21 mouse cellular contexts compared by ENCODE assay signal in the genomic region with DNA sequence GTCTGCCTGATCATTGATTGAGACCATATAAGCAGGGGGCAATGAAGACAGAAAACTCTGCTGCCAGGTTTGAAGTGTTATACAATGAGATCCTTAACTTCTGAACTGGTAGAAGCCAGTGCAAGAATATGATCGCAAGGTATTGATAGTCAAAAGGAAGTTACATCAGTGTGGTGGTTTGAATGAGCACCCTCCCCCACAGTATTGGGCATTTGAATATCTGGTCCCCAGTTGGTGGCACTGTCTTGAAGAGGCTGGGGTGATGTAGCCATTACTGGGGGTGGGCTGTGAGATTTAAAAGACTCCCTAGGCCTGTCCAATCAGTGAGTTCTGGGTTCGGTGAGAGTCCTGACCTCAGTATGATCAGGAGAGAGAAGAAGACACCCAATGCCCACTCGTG. TPM values are rescaled to one million over a fixed set of nuclear protein-coding genes. Genes with fewer than 3 reads are reported as not detected.
A peak's percentile ranks its signal among the peaks of the same experiment; 100 is the strongest.
DNase-seq lines count a peak whose midpoint lies in the region; ATAC-seq lines count a peak whose summit lies in the region.
"Had no signal": no experiment of that assay in that cellular context is flagged by ENCODE, and none has a peak within 500 bp of the region (broad histone marks: within the 10 kb centered on the region; RNA-seq: fewer than 3 reads in every experiment).

No protein-coding gene starts in this region.

- 54% methylated on average over 3 of the region's 3 CpGs for WGBS in liver, embryonic 12.5 days (ENCODE audit: insufficient replicate concordance)
- WGBS in liver, embryonic 11.5 days: 75% methylated on average over 3 of the region's 3 CpGs
- WGBS in macrophage (ENCODE audit: missing documents): 81% methylated on average over 3 of the region's 3 CpGs

- peaks cover 23% of the 10 kb centered on the region for H3K36me3 ChIP-seq in liver, embryonic 12.5 days
- H3K36me3 ChIP-seq in liver, embryonic 11.5 days (ENCODE audit: control insufficient read depth, insufficient read depth, low read length): no peaks in the 10 kb centered on the region
- peaks cover 4% of the 10 kb centered on the region; the same call in 1 of the 2 replicates for H3K36me3 ChIP-seq in macrophage (ENCODE audit: inconsistent target)

- peaks cover 98% of the 10 kb centered on the region for H3K4me1 ChIP-seq in liver, embryonic 12.5 days
- peaks cover 41% of the 10 kb centered on the region for H3K4me1 ChIP-seq in liver, embryonic 11.5 days (replicated peaks; ENCODE audit: control insufficient read depth, insufficient read depth, low read length)

- H3K27ac ChIP-seq in liver, embryonic 12.5 days: no peak overlapping the region
- no peak overlapping the region for H3K27ac ChIP-seq in liver, embryonic 11.5 days (ENCODE audit: low read depth, low read length)
- peak overlapping the region; percentile 28; the same call in 1 of the 2 replicates for H3K27ac ChIP-seq in macrophage
- H3K27ac ChIP-seq: forebrain, embryonic 13.5 days; heart, adult 2 months; kidney, postnatal 0 days; neural tube, embryonic 13.5 days; stomach, postnatal 0 days had no signal

- peak overlapping the region; percentile 27; the same call in 1 of the 2 replicates for H3K9ac ChIP-seq in liver, embryonic 12.5 days
- H3K9ac ChIP-seq in liver, embryonic 11.5 days (ENCODE audit: low read depth, low read length): no peak overlapping the region
- H3K9ac ChIP-seq: forebrain, embryonic 13.5 days; neural tube, embryonic 13.5 days had no signal

- peaks cover 59% of the 10 kb centered on the region; the same call in 1 of the 2 replicates for H3K79me2 ChIP-seq in macrophage (ENCODE audit: inconsistent target)

- H3K27me3 ChIP-seq in liver, embryonic 12.5 days (replicated peaks): no peaks in the 10 kb centered on the region
- H3K27me3 ChIP-seq in liver, embryonic 11.5 days (replicated peaks; ENCODE audit: control insufficient read depth, insufficient read depth, low read length): no peaks in the 10 kb centered on the region
- H3K27me3 ChIP-seq: forebrain, embryonic 13.5 days; heart, embryonic 13.5 days; neural tube, embryonic 13.5 days had no signal

- no peak overlapping the region for H3K4me3 ChIP-seq in liver, embryonic 12.5 days
- no peak overlapping the region for H3K4me3 ChIP-seq in liver, embryonic 11.5 days (ENCODE audit: low read depth, low read length)
- H3K4me3 ChIP-seq in macrophage (ENCODE audit: inconsistent target): no peak overlapping the region
- H3K4me3 ChIP-seq: forebrain, embryonic 13.5 days; heart, adult 2 months; heart, embryonic 13.5 days; neural tube, embryonic 13.5 days had no signal

- peak overlapping the region; percentile 14; the same call in 1 of the 2 replicates for H3K4me2 ChIP-seq in liver, embryonic 12.5 days
- H3K4me2 ChIP-seq in liver, embryonic 11.5 days: no peak overlapping the region
- H3K4me2 ChIP-seq: forebrain, embryonic 13.5 days; neural tube, embryonic 13.5 days had no signal

- no peaks in the 10 kb centered on the region for H3K9me3 ChIP-seq in liver, embryonic 12.5 days (replicated peaks)
- H3K9me3 ChIP-seq in liver, embryonic 11.5 days (ENCODE audit: control insufficient read depth, low read length): no peaks in the 10 kb centered on the region
- H3K9me3 ChIP-seq: forebrain, embryonic 13.5 days; heart, embryonic 13.5 days; neural tube, embryonic 13.5 days had no signal

- no peak for ATAC-seq in liver, embryonic 12.5 days
- no peak for ATAC-seq in liver, embryonic 11.5 days (replicated peaks; ENCODE audit: low FRiP score)
- ATAC-seq: forebrain, embryonic 13.5 days had no signal

- no peak for DNase-seq in liver, embryonic 11.5 days (ENCODE audit: low spot score)
- peak; percentile 34 for DNase-seq in CD4-positive helper T cell, adult 2 months (ENCODE audit: low read depth, low spot score)
- DNase-seq in induced T-regulatory cell, adult 2 months (ENCODE audit: low read depth): peak; percentile 66
- DNase-seq in spleen, adult 12 weeks (ENCODE audit: low spot score): no peak
- no peak for DNase-seq in embryo, embryonic 10.5 days (ENCODE audit: low spot score)
- DNase-seq: adrenal gland, postnatal 10 days; cerebellum, adult 8-10 months; cerebellum, postnatal 36 days; gastrocnemius, postnatal 25 days; heart, adult 2 months; heart, postnatal 14 days; kidney, adult 2 months; layer of hippocampus, adult 9-11 months; right cerebral cortex, postnatal 4 days had no signal

RNA-seq across cellular contexts. Expression of a gene that starts 27.5 kb away (rescaled TPM):
- 6.8 and 6.9 TPM in 2 replicates for polyA plus RNA-seq in liver, embryonic 12.5 days (2016; fragmentation: Nextera tagmentation; extraction: Ambion mirVana)
- polyA plus RNA-seq in liver, embryonic 11.5 days (2014; fragmentation: Nextera tagmentation; extraction: Ambion mirVana): 9.6 and 10.4 TPM in 2 replicates
- 100 to 1,000 TPM in 1 of 26 experiments, 10 to 100 TPM in 15, 1 to 10 TPM in 10; 1.8 to 100 (median 16.6) TPM for total RNA-seq in macrophage (2018; cell fraction: chromatin; rRNA removed)
- total RNA-seq in macrophage (2018; cell fraction: cytosol; rRNA removed): 10 to 100 TPM in 13 of 26 experiments, 1 to 10 TPM in 13; 3.0 to 40.8 (median 10.1) TPM
- total RNA-seq in macrophage (2018; cell fraction: nucleus; rRNA removed): 10 to 100 TPM in 13 of 26 experiments, 1 to 10 TPM in 13; 1.7 to 65.1 (median 9.1) TPM
- 6.7 to 25.9 TPM (median 21.7 TPM) in 3 replicates for polyA plus RNA-seq in macrophage (2018)

Comparison
In these comparisons a context has a peak if more than half of its experiments do, and no peak if none do; other contexts are left out.
1. DNase-seq: peak in CD4-positive helper T cell, adult 2 months (single experiment) and induced T-regulatory cell, adult 2 months (single experiment); none in liver, embryonic 11.5 days (single experiment), spleen, adult 12 weeks (single experiment) and embryo, embryonic 10.5 days (single experiment).